Mouse (Mus musculus) ovary, postnatal 10 days (tissue): ENCODE results near the gene Ccdc114.
"Not testable (repeated sequence)": the region's sequence is repeated elsewhere in the genome, so short reads cannot be mapped to it uniquely, and the experiment has no call there.

Source experiments
- DNase-seq: peaks from one replicate; pipeline ENCODE4 v3.0.0; 2022; ENCODE audit warnings: low spot score

The Ccdc114 gene

DNA sequence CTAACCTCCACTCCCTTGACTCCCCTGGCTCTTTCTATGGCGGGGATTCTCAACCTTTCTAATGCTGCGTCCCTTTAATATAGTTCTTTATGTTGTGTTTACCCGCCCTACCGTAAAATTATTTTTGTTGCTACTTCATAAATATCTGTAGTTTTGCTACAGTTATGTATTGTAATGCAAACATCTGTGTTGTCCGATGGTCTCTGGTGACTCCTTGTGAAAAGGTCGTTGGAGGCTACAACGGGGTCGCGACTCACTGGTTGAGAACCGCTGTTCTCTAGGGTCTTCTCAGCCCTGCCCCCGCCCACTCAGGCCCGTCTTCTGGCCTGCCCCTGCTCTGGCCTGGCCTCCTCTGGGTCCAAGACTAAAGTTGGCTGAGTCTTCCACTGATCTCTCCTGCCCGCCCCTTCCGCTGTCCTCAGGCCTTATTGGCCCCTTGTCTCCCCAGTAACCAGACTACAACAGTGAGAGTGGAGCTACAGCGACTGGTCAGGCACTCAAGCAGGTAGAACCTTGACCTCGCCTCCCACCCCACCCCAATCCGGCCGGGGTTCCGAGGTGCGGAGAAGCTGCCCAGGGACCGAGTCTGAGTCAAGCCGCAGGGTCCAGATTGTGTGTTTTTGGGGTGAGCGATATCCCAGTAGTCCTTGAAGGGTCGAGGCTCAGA, at the start of gene Ccdc114:
Gene Ccdc114, plus strand, starts transcription at position 311 of the 667 bp plus-strand sequence.
- DNase-seq: peak; percentile 67

- no peak for DNase-seq
These were observed 47.0 kb upstream of the Ccdc114 start for GRCm38 (mm10) chr7:45876895-45877294.

DNA sequence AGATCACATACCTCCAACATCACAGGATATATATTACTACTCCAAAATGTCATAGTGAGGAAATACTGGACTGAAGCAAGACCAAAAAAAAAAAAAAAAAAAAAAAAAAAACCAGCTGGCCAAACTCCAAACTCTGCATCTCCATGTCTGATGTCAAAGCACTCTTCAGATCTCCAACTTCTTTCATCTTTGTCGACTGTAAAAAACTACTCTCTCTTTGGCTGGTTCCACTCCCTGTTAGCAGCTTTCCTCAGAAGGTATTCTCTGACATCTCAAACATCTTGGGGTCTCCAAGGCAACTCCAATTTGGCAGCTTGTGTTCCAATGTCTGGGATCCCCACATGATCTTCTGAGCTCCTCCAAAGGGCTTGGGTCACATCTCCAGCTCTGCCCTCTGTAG, 45.6 kb upstream of the Ccdc114 start, which contains the start of gene Grin2d:
Gene Grin2d, minus strand, starts transcription at position 101 of the 400 bp plus-strand sequence.
- DNase-seq: not testable (repeated sequence)

DNA sequence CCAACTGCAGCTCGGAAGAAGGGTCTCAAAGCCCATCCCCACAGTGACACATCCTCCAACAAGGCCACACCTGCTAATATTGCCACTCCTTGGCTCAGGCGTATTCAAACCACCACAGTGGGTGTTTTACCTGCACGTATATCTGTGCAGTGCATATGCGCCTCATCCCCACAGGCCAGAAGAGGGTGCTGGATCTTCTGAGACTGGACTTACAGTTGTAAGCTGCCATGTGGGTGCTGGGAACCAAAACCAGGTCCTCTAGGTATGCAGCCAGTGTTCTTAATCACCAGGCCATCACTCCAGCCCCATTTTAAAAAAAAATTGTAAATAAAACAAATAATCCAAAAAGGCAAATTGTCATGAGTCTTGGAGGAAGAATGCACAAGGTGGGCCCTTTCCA, 43.3 kb upstream of the Ccdc114 start:
- no peak for DNase-seq

DNA sequence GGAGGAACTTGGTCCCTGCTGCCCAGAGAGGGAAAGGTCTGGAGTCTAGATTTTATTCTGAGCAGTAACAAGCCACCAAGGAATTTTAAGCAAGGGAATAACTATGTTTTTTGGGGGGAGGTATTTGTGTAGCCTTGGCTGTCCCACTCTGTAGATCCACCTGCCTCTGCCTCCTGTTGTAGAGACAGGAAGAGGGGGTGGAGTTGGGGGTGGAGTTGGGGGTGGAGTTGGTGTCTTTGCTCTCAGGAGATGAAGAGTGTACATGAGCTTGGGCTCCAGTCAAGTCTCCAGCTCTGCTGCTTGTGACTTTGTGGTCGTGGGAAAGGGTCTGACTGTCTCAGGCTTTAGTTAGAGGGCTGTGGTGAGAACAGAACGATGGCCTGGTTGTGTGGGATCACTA, 42.9 kb upstream of the Ccdc114 start:
- DNase-seq: no peak

DNA sequence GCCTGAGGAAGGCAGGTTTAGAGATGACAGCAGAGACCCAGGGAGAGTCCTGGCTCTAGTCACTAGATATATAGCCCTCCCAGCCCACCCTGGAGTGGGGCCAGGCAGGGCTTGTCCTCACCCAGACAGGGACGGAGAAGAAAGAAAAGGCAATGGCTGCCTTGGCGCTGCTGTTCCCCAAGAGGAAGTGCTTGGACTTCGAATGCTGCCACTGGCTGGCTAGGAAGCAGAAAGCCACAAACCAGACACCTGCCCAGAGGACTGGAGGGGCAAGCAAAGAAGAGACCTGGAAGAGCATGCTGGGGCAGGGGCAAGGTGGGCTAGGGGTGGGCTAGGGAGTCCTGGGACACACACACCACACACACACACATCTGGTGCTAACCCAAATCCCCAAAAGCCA, 36.6 kb upstream of the Ccdc114 start:
- DNase-seq: no peak

GRCm38 (mm10) chr7:45892651-45893050, 31.2 kb upstream of the Ccdc114 start:
- DNase-seq: no peak

GRCm38 (mm10) chr7:45895931-45896516, 27.8 kb upstream of the Ccdc114 start:
- no peak for DNase-seq

DNA sequence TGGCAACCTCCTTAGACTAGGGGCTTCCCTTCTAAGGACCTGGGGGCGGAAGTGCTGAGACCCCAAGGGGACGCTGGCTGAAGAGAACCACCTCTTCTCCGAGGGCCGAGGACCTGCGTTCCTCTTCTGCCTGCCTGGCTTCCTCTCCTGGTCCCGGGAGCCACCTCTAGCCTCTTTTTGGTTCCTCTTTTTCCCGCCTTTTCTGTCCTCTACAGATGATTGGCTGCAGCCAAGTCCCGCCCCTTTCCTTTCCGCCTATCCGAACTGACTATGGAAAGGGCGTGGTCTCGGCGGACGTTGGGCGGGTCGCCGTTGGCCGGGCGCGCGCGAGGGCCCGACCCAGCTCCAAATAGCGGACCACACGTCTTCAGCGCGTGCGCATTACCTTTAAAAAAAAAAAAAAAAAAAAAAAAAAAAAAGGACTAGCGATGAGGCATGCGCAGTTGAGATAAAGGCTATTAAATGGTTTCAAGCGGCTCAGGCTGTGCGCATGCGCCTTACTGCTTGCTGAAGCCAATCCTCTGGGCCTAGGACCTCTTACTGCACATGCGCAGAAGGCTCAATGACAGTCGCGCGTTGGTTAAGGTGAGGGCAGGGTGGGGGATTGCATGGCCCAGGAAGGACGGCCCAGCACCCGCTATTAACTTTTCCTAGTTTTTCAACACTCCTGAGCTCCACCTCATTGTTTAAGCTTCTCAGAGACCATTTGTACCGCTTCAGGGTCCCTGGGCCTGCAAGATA, 27.2 kb upstream of the Ccdc114 start, which contains the start of the genes Syngr4 and Tmem143:
Gene Syngr4, minus strand, starts transcription at position 198 of the 741 bp plus-strand sequence.
Gene Tmem143, plus strand, starts transcription at position 425 of the 741 bp plus-strand sequence.
- peak; percentile 85 for DNase-seq

DNA sequence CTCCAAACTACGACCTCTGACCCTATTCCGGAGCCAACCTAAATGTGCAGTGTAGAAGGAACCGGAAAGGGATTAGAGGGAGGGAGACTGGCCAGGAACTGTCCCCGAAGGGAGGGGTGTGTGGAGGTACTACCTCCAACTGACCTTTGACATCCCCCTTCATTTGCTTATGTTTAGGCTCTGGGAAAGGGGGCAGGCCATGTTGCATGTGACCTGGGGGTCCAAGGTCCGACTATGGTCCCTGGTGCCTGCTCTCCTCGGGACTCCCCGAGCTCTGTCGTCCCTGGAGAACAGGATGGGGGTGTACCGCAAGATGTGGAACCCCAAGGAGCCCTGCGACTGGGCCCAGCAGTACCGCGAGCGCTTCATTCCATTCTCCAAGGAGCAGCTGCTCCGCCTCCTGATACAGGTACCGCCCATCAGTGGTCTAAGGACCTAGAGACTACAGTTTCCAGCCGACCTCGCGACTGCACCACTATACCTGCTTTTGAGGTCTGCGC, 26.6 kb upstream of the Ccdc114 start:
- peak; percentile 46 for DNase-seq

- DNase-seq: not testable (repeated sequence)
These were observed 25.7 kb upstream of the Ccdc114 start for GRCm38 (mm10) chr7:45898125-45898524.

DNA sequence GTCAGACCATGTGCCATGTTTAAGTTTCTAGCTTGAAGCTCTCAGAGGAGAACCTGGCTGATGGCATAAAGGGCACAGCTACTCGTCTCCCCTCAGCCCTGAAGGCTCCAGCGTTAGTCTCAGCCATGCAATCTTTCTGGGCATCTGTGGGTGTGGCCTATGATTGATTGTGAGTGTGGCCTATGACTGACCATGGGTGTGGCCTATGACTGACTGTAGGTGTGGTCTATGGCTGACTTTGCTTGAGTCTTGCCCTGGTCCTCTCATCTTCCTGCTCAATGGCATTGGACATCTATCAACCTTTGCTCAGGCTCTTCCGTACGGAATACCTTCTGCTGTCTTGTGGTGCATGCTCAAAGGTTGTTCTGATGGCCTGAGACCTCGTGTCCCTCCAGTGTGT, 22.3 kb upstream of the Ccdc114 start:
- no peak for DNase-seq

- DNase-seq: no peak
These were observed 21.3 kb upstream of the Ccdc114 start for GRCm38 (mm10) chr7:45902481-45903002.

DNA sequence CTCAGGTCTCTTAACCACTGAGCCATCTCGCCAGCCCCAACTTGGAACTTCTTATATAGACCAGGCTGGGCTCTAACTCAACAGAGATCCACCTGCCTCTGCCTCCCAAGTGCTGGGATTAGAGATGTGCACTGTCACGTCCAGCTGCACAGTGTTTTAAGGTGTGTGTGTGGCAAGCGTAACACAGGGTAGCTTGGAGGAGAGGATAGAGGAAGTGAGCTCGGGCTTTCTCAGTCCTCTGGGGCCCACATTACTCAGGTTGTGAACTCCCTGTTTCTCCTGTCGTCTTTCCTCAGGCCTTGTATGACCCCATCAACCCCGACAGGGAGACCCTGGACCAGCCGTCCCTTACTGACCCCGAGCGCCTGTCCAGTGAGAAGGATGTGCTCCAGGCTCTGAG, 17.2 kb upstream of the Ccdc114 start:
- no peak for DNase-seq

GRCm38 (mm10) chr7:45908384-45908783, 15.5 kb upstream of the Ccdc114 start:
- no peak for DNase-seq

DNA sequence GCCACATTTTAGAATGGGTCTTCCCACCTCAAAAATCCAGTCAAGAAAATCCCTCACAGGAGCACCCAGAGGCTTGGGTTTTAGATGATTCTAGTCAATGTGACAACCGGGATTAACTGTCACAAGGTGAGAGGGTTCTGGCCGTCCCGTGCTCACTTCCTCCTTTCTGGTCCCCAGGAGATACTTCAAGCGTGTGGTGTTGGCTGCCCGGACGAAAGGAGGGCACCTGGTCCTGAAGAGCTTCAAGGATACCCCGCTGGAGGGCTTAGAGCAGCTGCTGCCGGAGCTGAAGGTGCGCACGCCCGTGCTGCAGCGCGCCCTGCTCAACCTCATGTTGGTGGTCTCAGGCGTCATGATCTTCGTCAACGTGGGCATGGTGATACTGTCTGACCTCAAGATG, 14.7 kb upstream of the Ccdc114 start:
- DNase-seq: no peak

GRCm38 (mm10) chr7:45914067-45914466, 9.8 kb upstream of the Ccdc114 start:
- DNase-seq: no peak

DNA sequence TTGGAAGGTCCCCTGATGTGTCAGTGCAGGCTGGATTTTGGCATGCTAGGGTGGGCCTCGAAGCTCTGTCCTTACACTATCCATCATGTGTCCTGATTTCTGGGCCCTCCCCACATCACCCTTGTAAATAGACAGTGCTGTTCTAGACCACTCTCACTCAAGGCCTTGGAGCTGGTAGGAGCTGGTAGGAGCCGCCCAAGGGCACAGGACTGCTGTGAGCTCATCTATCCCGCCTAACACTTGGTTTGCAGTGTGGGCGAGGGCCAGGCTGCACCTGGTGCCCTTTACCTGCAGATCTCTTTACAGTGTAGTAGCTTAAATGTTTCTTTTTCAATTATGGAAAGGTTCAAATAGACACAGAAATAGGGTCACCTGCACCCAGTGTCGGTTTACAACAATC, 8.9 kb upstream of the Ccdc114 start:
- DNase-seq: no peak

DNA sequence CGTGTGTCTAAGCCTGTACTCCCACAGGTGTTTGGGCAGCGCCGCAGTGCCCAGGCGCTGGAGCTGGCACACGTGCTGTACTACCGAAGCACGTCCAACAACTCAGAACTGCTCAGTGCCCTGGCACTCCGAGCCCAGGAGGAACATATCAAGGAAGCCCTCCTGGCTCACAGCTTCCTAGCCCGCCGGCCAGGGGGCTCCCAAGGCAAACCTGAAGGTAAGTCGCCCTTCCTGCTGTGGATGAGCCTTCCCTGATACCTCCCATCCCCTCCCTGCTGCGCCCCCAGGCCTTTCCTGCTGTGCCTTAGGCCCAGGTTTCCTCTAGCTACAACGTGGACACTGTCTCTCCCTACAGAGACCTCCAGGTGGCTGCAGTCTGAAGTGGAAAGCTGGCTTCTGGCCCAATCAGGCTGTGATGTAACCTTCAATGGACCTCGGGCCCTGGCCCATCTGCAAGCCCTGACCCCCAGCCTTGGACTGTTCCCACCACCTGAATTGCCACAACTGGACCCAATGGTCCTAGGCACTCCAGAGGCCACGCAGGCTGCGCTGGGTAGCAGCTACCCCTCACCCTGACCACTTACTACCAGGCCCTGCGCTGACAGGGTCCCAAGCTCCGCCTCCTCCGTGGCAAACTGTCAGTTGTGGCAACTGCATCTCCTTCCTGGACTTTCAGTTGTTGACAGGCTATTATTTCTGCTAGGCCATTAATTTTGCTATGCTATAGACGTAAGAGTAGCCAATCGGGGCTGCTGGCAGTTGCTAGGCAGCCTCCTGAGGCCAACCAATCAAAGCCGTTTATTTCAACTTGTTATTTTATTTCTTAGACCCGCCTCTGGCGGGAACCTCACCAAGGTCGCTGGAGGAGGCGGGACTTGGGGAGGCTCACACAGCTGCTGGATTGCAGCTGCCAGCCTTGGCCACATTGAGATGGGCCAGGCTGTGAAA, 7.5 kb upstream of the Ccdc114 start:
- DNase-seq: peak; percentile 52

DNA sequence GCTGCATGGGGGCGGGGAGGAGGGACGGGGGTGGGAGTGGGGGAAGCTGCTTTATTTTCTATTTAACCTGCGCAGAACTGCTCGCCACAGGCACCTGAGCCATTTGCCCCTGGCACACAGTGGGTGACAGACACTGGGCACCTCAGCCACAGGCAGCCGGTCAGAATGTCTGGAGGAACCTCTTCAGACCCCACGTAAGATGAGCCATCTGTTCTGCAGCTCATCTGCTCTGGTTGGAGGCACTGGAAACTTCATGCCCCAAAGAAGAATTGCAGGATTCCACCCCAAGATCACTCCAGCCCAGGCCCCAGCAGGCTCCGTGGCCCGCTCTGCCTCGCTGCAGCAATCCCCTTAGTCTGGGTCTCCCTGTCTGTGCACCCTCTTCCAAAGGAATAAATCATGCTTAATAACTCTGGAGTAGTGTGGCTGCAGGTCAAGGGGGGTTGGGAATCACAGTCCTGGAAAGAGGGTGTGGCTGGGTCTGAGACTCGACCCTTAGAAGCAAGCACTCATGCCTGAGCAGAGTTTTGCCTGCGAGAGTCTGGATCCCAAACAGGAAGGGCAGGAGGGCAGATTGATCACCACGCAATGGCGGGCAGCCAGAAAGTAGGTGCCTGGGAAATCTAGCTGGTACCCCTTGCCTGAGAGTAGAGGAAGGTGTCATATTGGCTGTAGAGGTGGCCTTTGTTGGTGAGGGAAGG, 6.7 kb upstream of the Ccdc114 start:
- DNase-seq: no peak

- DNase-seq: no peak
These were observed 5.9 kb upstream of the Ccdc114 start for GRCm38 (mm10) chr7:45917926-45918325.
